In the genomic region with DNA sequence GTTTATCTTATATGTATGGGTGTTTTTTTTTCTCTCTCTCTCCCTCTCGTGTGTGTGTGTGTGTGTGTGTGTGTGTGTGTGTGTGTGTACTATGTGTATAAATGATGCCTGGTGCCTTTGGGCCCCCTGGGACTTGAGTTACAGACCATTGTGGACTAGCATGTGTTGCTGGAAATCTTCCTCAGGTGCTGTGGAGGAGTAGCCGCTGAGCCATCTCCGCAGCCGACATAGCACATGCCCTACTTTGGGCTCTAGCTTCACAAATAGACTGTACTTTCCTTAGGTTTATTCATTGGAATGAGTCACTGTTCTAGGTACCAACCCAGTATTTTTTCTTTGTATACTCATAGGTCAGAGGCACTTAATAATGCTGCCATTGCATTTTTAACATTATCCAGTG, we compare ENCODE assay signal across 25 mouse cellular contexts.
"Had no signal": no experiment of that assay in that cellular context is flagged by ENCODE, and none has a peak within 500 bp of the region (broad histone marks: within the 10 kb centered on the region; RNA-seq: fewer than 3 reads in every experiment).

No protein-coding gene starts in this region.

- DNase-seq: gastrocnemius, adult 2 months; gastrocnemius, postnatal 10 days; gastrocnemius, postnatal 25 days; heart, adult 2 months; heart, postnatal 14 days; heart, postnatal 4 days; kidney, adult 18-20 months; kidney, adult 8-10 months; kidney, postnatal 10 days; kidney, postnatal 25 days; kidney, postnatal 4 days; liver; liver, embryonic 13.5 days had no signal

- H3K27ac ChIP-seq: gastrocnemius, adult 2 months; heart, adult 2 months; heart, embryonic 13.5 days; heart, embryonic 15.5 days; hindbrain, embryonic 10.5 days; hindbrain, embryonic 12.5 days; hindbrain, embryonic 14.5 days; intestine, embryonic 15.5 days; layer of hippocampus, adult 2 months; limb, embryonic 10.5 days; limb, embryonic 12.5 days; liver, embryonic 13.5 days had no signal

- H3K4me3 ChIP-seq: gastrocnemius, adult 2 months; heart, adult 2 months; heart, embryonic 13.5 days; heart, embryonic 15.5 days; hindbrain, embryonic 10.5 days; hindbrain, embryonic 12.5 days; intestine, embryonic 15.5 days; layer of hippocampus, adult 2 months; limb, embryonic 10.5 days; limb, embryonic 12.5 days; liver, embryonic 13.5 days had no signal

- ATAC-seq: hindbrain, embryonic 16.5 days; inflammation-experienced regulatory T-cells, adult 6 months; intestine, embryonic 15.5 days; intestine, postnatal 0 days had no signal
